In genomic region chr16:87796514-87797248, GRCm38 (mm10) we compare ENCODE assay signal across 7 mouse cellular contexts.
DNase-seq lines count a peak whose midpoint lies in the region; ATAC-seq and TF ChIP-seq lines count a peak whose summit lies in the region.

No protein-coding gene starts in this region.

- no peak for TF ChIP-seq CTCF in bone marrow macrophage, adult 2 months (IDR thresholded peaks at IDR 0.05; ENCODE audit: low read depth, low read length)
- no peak for TF ChIP-seq CTCF in small intestine, adult 2 months (IDR thresholded peaks at IDR 0.05; ENCODE audit: extremely low read depth, insufficient read length, insufficient replicate concordance, low read depth, low read length)

- H3K4me3 ChIP-seq in bone marrow macrophage, adult 2 months (ENCODE audit: insufficient read depth, low read length): peak overlapping the region; percentile 27
- H3K4me3 ChIP-seq in intestine, embryonic 16.5 days (ENCODE audit: low read length): peak overlapping the region; percentile 43
- peak overlapping the region; percentile 46 for H3K4me3 ChIP-seq in limb, embryonic 10.5 days
- peak overlapping the region; percentile 53 for H3K4me3 ChIP-seq in small intestine, adult 2 months (ENCODE audit: low read depth, low read length)

- 9% methylated on average over 20 of the region's 20 CpGs for WGBS in intestine, embryonic 16.5 days
- 11% methylated on average over 20 of the region's 20 CpGs for WGBS in limb, embryonic 10.5 days
- WGBS in small intestine, adult 2 months: 7% methylated on average over 20 of the region's 20 CpGs

- peak overlapping the region; percentile 66 for H3K4me2 ChIP-seq in intestine, embryonic 16.5 days (ENCODE audit: low read depth, low read length)

- H3K27me3 ChIP-seq in intestine, embryonic 16.5 days (replicated peaks; ENCODE audit: control insufficient read depth, insufficient read depth, low read length): no peaks in the 10 kb centered on the region
- peaks cover 8% of the 10 kb centered on the region for H3K27me3 ChIP-seq in limb, embryonic 10.5 days (ENCODE audit: low read depth, poor library complexity, severe bottlenecking)
- H3K27me3 ChIP-seq in small intestine, adult 2 months (ENCODE audit: control insufficient read depth, insufficient read depth, low read length): no peaks in the 10 kb centered on the region

- H3K27ac ChIP-seq in bone marrow macrophage, adult 2 months (ENCODE audit: insufficient read depth, low read depth, low read length): no peak overlapping the region
- H3K27ac ChIP-seq in intestine, embryonic 16.5 days (ENCODE audit: low read length): no peak overlapping the region
- H3K27ac ChIP-seq in limb, embryonic 10.5 days: no peak overlapping the region
- no peak overlapping the region for H3K27ac ChIP-seq in small intestine, adult 2 months (ENCODE audit: insufficient read depth, low read depth, low read length)

- H3K9ac ChIP-seq in intestine, embryonic 16.5 days (ENCODE audit: low read depth, low read length): peak overlapping the region; percentile 52; the same call in 1 of the 2 replicates

- ATAC-seq in intestine, embryonic 16.5 days: peak; percentile 91

- peak; percentile 64 to 76 for DNase-seq in cerebellum, postnatal 25 days
- peak; percentile 88 for DNase-seq in heart, adult 11 months
- peak; percentile 54 for DNase-seq in limb, embryonic 10.5 days (ENCODE audit: low spot score)
- DNase-seq in mesoderm, embryonic 11.5 days (ENCODE audit: low read depth, low spot score): peak; percentile 43

- peaks cover 7% of the 10 kb centered on the region for H3K4me1 ChIP-seq in bone marrow macrophage, adult 2 months (ENCODE audit: control insufficient read depth, insufficient read depth, low read length)
- 0 out of 2 replicates have a peak, but pooled peaks cover 3% of the 10 kb centered on the region for H3K4me1 ChIP-seq in intestine, embryonic 16.5 days (ENCODE audit: control insufficient read depth, insufficient read depth, low read length)
- H3K4me1 ChIP-seq in limb, embryonic 10.5 days: peaks cover 11% of the 10 kb centered on the region
- no peaks in the 10 kb centered on the region for H3K4me1 ChIP-seq in small intestine, adult 2 months (ENCODE audit: control insufficient read depth, insufficient read depth, insufficient read length, low read length)

- no peaks in the 10 kb centered on the region for H3K36me3 ChIP-seq in intestine, embryonic 16.5 days (ENCODE audit: control insufficient read depth, insufficient read depth, low read length)
- no peaks in the 10 kb centered on the region for H3K36me3 ChIP-seq in limb, embryonic 10.5 days
- H3K36me3 ChIP-seq in small intestine, adult 2 months (ENCODE audit: control insufficient read depth, insufficient read depth, low read length): no peaks in the 10 kb centered on the region

- no peak for TF ChIP-seq POLR2A in bone marrow macrophage, adult 2 months (IDR thresholded peaks at IDR 0.05; ENCODE audit: borderline replicate concordance, low read depth, low read length)
- TF ChIP-seq POLR2A in small intestine, adult 2 months (IDR thresholded peaks at IDR 0.05; ENCODE audit: low read depth, low read length): no peak

- H3K9me3 ChIP-seq in intestine, embryonic 16.5 days (ENCODE audit: control insufficient read depth, low read length): no peaks in the 10 kb centered on the region
- no peaks in the 10 kb centered on the region for H3K9me3 ChIP-seq in limb, embryonic 10.5 days (replicated peaks)
